Mouse (Mus musculus): ENCODE data around the gene Acaa1b. TPM values are rescaled to one million over a fixed set of nuclear protein-coding genes. Genes with fewer than 3 reads are reported as not detected.

The Acaa1b gene
- 1 to 10 TPM in 1 of 2 experiments, under 1 TPM in 1; 0.49 to 2.6 TPM for total RNA-seq (2021)
- long read RNA-seq, experiment 1, result 0 reads
- long read RNA-seq, experiment 2, partial matches to known transcripts, result 0 of 1 reads
- long read RNA-seq, experiment 2, other reads (novel, unspliced or antisense), result 0 of 1 reads

GRCm38 (mm10) chr9:119156278-119157201 lies at the start of gene Acaa1b:
Gene Acaa1b, minus strand, starts transcription at chr9:119157093.
- DNase-seq, result peak; percentile 52

- DNase-seq, result no peak
Observed at GRCm38 (mm10) chr9:119206666-119207065, 49.8 kb upstream of the Acaa1b start.

- no peak for DNase-seq
Observed at GRCm38 (mm10) chr9:119205756-119206155, 48.9 kb upstream of the Acaa1b start.

GRCm38 (mm10) chr9:119203617-119204016 lies 46.7 kb upstream of the Acaa1b start:
- no peak for DNase-seq

- DNase-seq, result no peak
Observed at GRCm38 (mm10) chr9:119201653-119202052, 44.8 kb upstream of the Acaa1b start.

GRCm38 (mm10) chr9:119199151-119199861 lies 42.4 kb upstream of the Acaa1b start:
- DNase-seq, result no peak

GRCm38 (mm10) chr9:119192202-119192990 lies 35.5 kb upstream of the Acaa1b start:
- DNase-seq, result no peak

- peak; percentile 18 for DNase-seq
Observed at GRCm38 (mm10) chr9:119181241-119181728, 24.4 kb upstream of the Acaa1b start.

GRCm38 (mm10) chr9:119179292-119179691 lies 22.4 kb upstream of the Acaa1b start:
- DNase-seq, result no peak

- no peak for DNase-seq
Observed at GRCm38 (mm10) chr9:119167608-119168007, 10.7 kb upstream of the Acaa1b start.

- no peak for DNase-seq
Observed at GRCm38 (mm10) chr9:119165548-119165947, 8.7 kb upstream of the Acaa1b start.

GRCm38 (mm10) chr9:119164743-119165142 lies 7.8 kb upstream of the Acaa1b start:
- no peak for DNase-seq

- DNase-seq, result no peak
Observed at GRCm38 (mm10) chr9:119160689-119161088, 3.8 kb upstream of the Acaa1b start.

GRCm38 (mm10) chr9:119158861-119159260 lies 2.0 kb upstream of the Acaa1b start, which contains the start of gene Gm47289:
Gene Gm47289, plus strand, starts transcription at chr9:119159161.
- no peak for DNase-seq

GRCm38 (mm10) chr9:119155826-119156225 lies 1.1 kb downstream of the Acaa1b start:
- no peak for DNase-seq

- DNase-seq, result no peak
Observed at GRCm38 (mm10) chr9:119155416-119155815, 1.5 kb downstream of the Acaa1b start.

GRCm38 (mm10) chr9:119151751-119152150 lies 5.1 kb downstream of the Acaa1b start:
- DNase-seq, result no peak

- DNase-seq, result no peak
Observed at GRCm38 (mm10) chr9:119149601-119150000, 7.3 kb downstream of the Acaa1b start.

GRCm38 (mm10) chr9:119146098-119146770 lies 10.7 kb downstream of the Acaa1b start:
- no peak for DNase-seq

GRCm38 (mm10) chr9:119145638-119146037 lies 11.3 kb downstream of the Acaa1b start:
- no peak for DNase-seq

GRCm38 (mm10) chr9:119145137-119145536 lies 11.8 kb downstream of the Acaa1b start:
- DNase-seq, result no peak
